Mouse (Mus musculus) lung, postnatal 14 days (tissue): ENCODE measurements around the gene Ryr3.

ENCODE experiments used
- DNase-seq: peaks from one replicate; pipeline ENCODE4 v3.0.0; 2021

Ryr3 gene

GRCm38 (mm10) chr2:113216746-113217461 is at the start of gene Ryr3:
Ryr3 (minus strand) TSS chr2:113217096.
- DNase-seq: peak; percentile 1

DNA sequence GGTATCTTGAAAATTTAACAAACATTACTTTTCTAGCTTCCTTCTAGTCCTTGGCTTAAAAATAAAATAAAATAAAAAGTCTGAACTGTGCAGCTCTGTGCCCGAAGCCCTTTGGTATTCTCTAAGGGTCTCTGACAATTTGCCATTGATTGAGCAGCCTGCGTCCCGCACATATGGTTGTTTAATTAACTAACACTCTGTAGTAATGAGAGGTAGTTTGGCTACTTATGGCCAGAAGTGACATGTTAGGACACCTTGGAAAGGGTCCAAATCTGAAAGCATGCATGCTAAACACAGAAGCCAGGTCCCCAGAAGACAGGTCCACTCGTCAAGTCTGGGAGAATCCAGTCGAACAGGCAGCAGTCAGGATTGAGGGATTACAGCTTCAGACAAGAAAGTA is 22.0 kb upstream of the Ryr3 start:
- DNase-seq: no peak

DNA sequence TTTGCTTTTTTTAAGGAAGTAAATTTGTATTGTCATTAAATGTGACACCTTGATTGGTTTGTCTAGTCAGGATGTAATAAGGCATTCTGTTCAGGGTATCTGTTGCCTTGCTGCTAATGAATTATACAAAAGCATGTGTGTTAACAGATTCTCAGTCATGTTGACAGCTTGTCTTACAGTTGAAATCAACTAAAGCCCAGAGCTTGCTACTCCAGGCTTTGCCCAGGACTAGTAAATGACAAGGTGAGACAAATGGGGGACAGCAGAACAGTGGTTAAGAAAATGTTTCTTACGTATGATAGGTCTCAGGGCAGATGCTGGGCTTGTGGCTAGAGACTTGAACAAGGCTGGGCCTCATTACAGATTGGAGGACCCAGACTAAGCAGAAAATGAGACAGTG is 20.1 kb upstream of the Ryr3 start:
- no peak for DNase-seq

DNA sequence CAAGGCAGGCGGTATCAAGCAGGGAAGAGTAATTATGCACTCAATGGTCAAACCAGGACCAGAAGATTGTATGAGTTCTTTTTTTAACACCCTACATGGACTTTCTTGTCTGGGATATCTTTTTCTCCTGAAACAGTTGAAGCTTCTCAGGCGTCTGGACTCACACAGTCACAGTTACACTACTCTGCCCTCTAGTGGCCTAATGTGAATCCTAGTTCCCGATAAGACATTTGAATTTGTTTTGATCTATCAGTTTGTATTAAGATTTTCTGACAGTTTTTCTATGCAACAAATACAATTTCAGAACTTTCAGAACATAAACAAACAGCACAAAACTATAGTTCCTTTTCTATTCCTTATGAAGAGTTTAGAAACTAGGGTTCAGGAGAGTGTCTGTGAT is 17.7 kb upstream of the Ryr3 start:
- DNase-seq: peak; percentile 31

GRCm38 (mm10) chr2:113233356-113233755 is 16.5 kb upstream of the Ryr3 start:
- no peak for DNase-seq

DNA sequence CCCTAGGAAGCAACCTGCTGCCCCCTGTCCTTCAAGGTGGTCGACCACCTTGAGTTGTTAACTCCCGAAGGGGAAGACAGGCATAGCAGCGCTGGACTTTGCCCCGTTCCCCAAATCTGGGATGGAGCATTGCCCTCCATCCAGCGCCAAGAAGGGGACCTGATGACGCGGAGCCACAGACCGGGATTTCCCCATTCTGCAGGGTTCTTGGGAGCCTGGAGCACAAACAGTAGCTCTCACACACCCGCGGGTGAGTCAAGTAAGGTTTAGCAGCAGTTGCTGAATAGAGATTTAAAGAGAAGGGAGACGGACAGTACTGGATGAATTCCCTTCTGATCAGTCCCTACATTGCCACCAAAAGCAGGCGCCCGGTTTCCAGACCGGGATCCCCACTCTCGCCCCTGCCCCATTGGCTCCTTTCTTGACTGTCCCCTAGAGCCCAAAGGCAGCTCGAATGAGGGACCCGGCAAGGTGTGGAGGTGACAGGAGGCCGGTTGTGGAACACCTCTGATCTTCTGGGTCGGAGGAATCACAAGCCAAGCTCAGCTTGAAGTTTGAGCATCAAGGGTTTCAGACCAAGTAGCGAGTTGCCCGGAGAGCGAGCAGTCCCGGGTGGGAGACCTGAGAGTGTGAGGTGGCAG is 671 bp downstream of the Ryr3 start:
- no peak for DNase-seq

DNA sequence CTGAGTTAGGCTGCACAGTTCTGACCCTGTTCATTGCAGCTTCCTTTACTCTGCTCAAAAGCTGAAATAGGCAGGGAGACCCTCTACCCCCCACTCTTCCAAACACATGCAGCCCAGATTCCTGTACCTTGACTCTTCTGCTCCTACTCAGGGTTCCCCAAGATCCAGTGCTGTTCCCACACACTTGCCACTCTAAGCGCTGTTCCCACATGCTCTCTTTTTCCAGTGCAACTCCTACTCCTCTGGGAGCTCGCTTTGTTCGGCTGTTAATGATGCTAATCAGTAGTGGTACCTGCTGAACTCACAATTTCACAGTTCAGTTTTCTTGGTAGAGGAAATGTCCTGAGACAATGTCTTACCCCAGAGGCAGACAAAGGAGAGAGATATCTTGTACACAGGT is 6.9 kb downstream of the Ryr3 start:
- DNase-seq: no peak

DNA sequence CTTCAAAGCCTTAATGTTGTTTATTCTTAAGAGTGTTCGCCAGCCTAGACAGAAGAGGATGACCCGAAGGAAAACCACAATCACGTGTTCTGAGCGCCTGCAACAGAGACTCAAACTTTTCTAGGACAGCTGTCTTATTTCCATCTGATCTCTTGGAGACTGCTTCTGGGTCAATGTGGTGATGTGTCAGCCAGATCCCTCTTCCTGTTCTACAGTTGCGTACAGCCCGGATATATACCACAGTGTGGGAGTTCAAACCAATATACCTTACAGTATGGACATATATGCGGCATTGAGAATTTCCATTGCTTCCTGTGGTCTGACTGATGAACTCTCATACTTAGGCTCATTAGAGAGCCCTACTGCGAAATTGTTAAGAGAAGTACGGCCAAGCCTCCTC is 7.6 kb downstream of the Ryr3 start:
- DNase-seq: no peak

DNA sequence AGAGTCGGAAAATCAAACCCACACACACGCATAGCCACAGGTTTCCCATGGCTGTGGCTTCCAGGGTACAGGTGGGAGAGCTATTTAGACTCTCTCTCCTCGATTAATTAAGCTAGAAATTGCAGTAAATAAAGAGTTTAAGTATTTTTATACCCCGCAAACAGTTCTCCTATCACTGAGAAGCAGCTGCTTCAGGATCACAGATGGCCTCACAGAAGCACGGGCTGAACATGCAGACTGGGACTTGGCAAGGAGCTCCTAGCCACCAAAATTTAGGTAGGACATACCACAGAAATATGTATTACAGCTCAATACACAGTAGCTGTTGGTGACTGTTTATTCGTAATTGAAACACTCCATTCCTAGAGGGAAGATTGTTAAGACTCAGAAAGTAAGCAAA is 14.0 kb downstream of the Ryr3 start:
- no peak for DNase-seq

GRCm38 (mm10) chr2:113199030-113199679 is 17.7 kb downstream of the Ryr3 start:
- no peak for DNase-seq

DNA sequence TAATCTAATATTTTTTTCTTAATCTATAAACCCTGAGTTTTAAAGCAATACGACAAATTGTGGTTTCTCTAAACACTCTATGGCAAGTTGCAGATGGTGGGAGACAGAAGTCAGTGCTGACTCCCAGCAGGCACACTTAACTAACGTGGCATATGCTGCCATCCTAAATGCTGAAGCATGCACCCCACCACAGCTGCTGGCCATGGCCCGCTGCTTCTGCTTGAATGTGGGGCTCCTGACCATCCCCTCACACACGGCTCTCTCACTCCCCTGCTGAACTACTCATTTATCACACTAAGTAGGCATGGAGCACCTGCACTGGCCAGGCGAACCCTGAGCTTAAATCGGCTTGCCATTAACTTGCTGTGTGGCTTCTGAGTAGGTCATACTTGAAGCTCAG is 29.7 kb downstream of the Ryr3 start:
- no peak for DNase-seq

DNA sequence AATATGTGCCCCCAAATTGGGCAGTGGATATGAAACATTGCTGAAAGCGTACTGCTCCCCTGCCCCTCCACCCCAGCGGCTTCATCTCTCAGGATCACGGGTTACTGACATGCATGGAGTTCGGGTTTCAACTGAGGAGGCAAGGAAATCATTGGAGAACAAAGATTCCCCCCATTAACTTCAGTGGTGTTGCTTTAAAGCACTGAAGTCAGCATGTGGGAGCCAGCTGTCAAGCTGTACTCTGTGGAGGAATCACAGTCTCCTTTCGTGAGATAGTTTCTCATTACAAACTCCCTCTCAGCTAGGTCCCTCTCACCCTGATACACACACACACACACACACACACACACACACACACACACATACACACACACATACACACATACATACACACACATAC is 35.2 kb downstream of the Ryr3 start:
- DNase-seq: no peak

DNA sequence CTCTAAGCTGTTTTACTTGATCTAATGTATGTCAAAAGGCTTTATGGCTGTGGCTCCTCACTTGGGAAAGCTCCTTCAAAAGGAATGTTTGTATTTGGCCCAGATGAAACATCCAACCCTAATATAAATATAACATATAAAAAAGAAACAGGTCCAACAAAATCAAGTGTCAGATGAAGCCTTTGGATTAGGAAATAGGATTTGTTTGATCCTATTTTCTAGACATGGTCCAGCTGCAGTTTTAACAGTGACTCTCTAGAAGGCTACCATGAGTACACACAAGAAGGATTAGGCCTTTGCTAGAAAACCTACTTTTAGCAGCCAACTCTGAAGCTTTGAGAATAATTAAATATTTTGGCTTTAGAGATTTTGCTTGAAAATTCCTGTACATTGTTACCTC is 38.8 kb downstream of the Ryr3 start:
- DNase-seq: no peak

GRCm38 (mm10) chr2:113176337-113176736 is 40.6 kb downstream of the Ryr3 start:
- no peak for DNase-seq

- DNase-seq: no peak
These were observed 48.8 kb downstream of the Ryr3 start for GRCm38 (mm10) chr2:113168096-113168495.

DNA sequence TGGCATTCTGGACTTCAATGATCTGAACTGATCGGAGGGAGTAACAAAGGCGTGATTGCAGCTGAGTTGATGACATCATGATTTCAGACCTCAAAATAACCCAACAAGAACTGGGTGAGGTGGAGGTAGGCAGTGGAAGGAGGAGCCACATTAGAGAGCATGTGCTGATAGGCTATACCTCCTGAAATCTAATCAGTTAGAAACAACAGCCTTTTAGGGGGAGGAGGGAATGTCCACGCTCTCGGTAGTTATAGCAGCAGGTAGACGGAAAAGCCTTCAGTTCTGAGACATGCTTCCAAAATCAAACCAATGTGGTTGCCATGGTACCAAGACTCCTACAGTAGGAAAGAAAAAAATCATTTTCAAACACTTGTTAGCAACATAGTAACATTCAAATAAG is 55.4 kb downstream of the Ryr3 start:
- DNase-seq: no peak

DNA sequence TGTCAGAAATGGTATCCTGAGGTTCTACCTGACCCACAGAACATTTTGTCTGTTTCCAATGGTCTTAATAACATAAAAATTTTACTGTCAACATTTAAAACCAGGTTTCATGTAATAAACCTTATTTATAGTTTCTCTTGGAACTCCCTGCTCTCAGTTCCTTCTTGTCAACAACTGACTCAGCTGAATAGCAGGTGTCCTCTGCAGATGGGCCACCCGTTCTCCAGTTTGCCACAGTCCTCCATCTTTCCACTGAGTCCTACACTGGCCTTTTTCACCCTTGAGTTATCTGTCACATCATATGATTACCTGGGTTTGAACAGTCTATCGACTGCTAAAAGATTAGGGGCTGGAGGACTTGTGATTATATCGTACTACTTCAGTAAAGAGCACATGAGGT is 79.1 kb downstream of the Ryr3 start:
- no peak for DNase-seq

GRCm38 (mm10) chr2:113123476-113123875 is 93.4 kb downstream of the Ryr3 start:
- no peak for DNase-seq

- no peak for DNase-seq
These were observed 97.8 kb downstream of the Ryr3 start for GRCm38 (mm10) chr2:113119080-113119479.

DNA sequence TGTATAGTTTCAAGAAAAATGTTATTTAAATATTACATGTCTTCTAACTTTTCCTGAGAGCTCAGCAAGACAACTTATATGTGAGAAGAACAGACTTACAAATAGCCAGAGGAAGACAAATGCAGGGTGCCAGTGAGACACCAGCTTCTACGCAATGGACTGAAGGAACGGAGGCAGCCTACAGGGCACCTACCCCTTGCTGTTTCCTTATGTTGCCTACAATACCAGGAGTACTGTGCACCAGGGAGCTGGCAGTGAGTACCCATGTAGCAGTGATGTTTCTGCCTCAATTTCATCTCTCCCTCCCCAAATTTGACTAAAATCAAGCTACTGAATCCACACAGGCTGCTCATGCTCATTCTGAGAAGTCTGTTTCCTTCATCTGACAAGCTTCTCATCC is 100.1 kb downstream of the Ryr3 start:
- DNase-seq: no peak

GRCm38 (mm10) chr2:113115897-113116283 is 101.0 kb downstream of the Ryr3 start:
- no peak for DNase-seq

- no peak for DNase-seq
These were observed 101.5 kb downstream of the Ryr3 start for GRCm38 (mm10) chr2:113115248-113115896.

GRCm38 (mm10) chr2:113104609-113105008 is 112.3 kb downstream of the Ryr3 start:
- DNase-seq: no peak

DNA sequence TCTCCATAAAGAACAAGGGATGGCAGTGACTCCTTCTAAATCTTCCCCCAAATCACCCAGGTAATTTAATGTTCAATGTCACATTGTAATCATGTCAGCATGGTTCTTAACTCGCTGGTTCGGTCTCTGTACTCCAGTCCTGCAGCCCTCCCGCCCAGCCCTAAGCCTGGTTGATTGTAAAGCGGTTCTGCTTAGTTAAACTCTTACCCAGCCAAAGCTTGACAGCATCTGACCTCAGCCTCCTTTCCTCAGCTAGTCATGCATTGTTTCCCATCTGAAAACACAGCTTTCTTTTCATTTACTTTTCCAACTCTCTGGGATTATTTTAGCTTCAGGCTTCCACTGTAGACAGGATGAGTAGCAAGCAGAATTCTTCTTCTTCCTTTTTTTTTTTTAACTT is 121.7 kb downstream of the Ryr3 start:
- DNase-seq: no peak
